Mouse (Mus musculus) stomach, postnatal 0 days (tissue): ENCODE results near the gene Mapk3. TPM values are rescaled to one million over a fixed set of nuclear protein-coding genes. Genes with fewer than 3 reads are reported as not detected.

ENCODE experiments used
- ATAC-seq: fragments of 200-750 bp; cut with Nextera tagmentation; 2 replicates; pipeline ENCODE4 v1.8.0; 2017; ENCODE audit not compliant: low FRiP score, low TSS enrichment
- DNase-seq: peaks from one replicate; pipeline ENCODE4 v3.0.0-alpha.2; 2016; ENCODE audit warnings: low spot score
- H3K27ac ChIP-seq: fragments of 300-500 bp; sonication (generic); replicated peaks from 2 replicates; pipeline ENCODE4 v1.5.1; 2014; ENCODE audit warnings: mild to moderate bottlenecking, control low read depth
- H3K27me3 ChIP-seq: fragments of 300-500 bp; sonication (generic); 2 replicates; pipeline ENCODE4 v1.6.1; 2014; ENCODE audit warnings: low read length; ENCODE audit not compliant: control insufficient read depth, insufficient read depth
- H3K36me3 ChIP-seq: fragments of 300-500 bp; sonication (generic); 2 replicates; pipeline ENCODE4 v1.6.1; 2014; ENCODE audit warnings: low read length, mixed read lengths; ENCODE audit not compliant: control insufficient read depth, insufficient read depth
- H3K4me1 ChIP-seq: fragments of 300-500 bp; sonication (generic); replicated peaks from 2 replicates; pipeline ENCODE4 v1.6.1; 2014; ENCODE audit warnings: antibody characterized with exemption; ENCODE audit not compliant: control insufficient read depth, insufficient read depth
- H3K4me2 ChIP-seq: fragments of 300-500 bp; sonication (generic); replicated peaks from 2 replicates; pipeline ENCODE4 v1.6.1; 2014; ENCODE audit warnings: low read depth, mild to moderate bottlenecking, control low read depth, moderate library complexity
- H3K4me3 ChIP-seq: fragments of 300-500 bp; sonication (generic); 2 replicates; pipeline ENCODE4 v1.5.1; 2014; ENCODE audit warnings: low read depth, low read length, control low read depth
- H3K9ac ChIP-seq: fragments of 300-500 bp; sonication (generic); 2 replicates; pipeline ENCODE4 v1.6.1; 2014; ENCODE audit warnings: mild to moderate bottlenecking, low read length, control low read depth, mixed read lengths
- H3K9me3 ChIP-seq: fragments of 300-500 bp; sonication (generic); 2 replicates; pipeline ENCODE4 v1.6.1; 2016; ENCODE audit warnings: low read length; ENCODE audit not compliant: control insufficient read depth
- CTCF ChIP-seq: IDR thresholded peaks from 2 replicates; pipeline ENCODE4 v1.5.1; 2016; ENCODE audit warnings: antibody characterized with exemption, low read depth, mild to moderate bottlenecking, moderate library complexity
- EP300 ChIP-seq: optimal IDR thresholded peaks from 2 replicates; pipeline ENCODE3; 2016; ENCODE audit warnings: antibody characterized with exemption
- whole genome bisulfite sequencing: fragments of 180-500 bp; shearing (Covaris S2); extraction: QIAGEN DNeasy Blood & Tissue Kit; methylation state at CpG from one replicate; pipeline ENCODE4 v1.1.7; 2014; 5-methylcytosine and 5-hydroxymethylcytosine counted together
- polyA plus RNA-seq: library from polyadenylated mRNA; unstranded; fragments of >200 nt; fragmentation: Nextera tagmentation; extraction: Ambion mirVana; gene quantifications from 2 replicates; pipeline ENCODE4 v1.2.1, GENCODE M21; 2015

Mapk3 gene
- polyA plus RNA-seq, 1 experiment from 2014 or later = 114 TPM

- ATAC-seq (no peak), DNase-seq (no peak)
- 83% methylated on average over 8 of the region's 8 CpGs for WGBS
- Histone ChIP-seq H3K4me1 (0 out of 2 replicates have a peak, but pooled peaks cover 2% of the 10 kb centered on the region), H3K4me3 (no peak overlapping the region), H3K9me3 (no peaks in the 10 kb centered on the region), H3K4me2 (no peak overlapping the region), H3K9ac (no peak overlapping the region), H3K36me3 (peaks cover 36% of the 10 kb centered on the region), H3K27me3 (no peaks in the 10 kb centered on the region), H3K27ac (peak overlapping the region; percentile 76)
- TF ChIP-seq CTCF (no peak), EP300 (no peak)
Measured at GRCm38 (mm10) chr7:126767001-126767400, 7.6 kb downstream of the Mapk3 start.

DNA sequence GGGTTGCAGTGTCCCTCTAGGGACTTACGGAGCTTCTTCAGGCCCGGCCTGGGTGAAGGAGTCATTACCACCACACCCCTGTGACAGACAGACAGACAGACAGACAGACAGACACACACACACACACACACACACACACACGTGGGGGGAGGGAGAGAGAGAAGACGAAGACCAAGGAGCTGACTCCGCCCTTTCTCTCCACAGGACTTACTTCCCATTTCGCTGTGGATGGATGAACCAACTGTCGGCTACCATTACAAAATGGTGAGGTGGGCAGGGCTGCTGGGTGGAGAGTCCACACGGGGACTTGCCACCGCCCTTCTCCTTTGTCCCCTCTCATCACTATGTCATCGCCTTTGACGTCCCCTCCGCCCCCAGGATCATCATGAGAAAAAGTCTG is 11.4 kb downstream of the Mapk3 start:
- no peak for TF ChIP-seq EP300
- TF ChIP-seq CTCF = no peak
- ATAC-seq (no peak), DNase-seq (no peak)
- H3K9ac ChIP-seq = no peak overlapping the region
- no peak overlapping the region for H3K4me2 ChIP-seq
- no peak overlapping the region for H3K4me3 ChIP-seq
- H3K4me1 ChIP-seq = no peaks in the 10 kb centered on the region
- H3K27ac ChIP-seq = no peak overlapping the region
- 75% methylated on average over 12 of the region's 12 CpGs for WGBS
- H3K9me3 ChIP-seq = no peaks in the 10 kb centered on the region
- H3K36me3 ChIP-seq = peaks cover 22% of the 10 kb centered on the region; the same call in 1 of the 2 replicates
- H3K27me3 ChIP-seq = no peaks in the 10 kb centered on the region

- Histone ChIP-seq H3K27ac (no peak overlapping the region), H3K4me1 (peaks cover 5% of the 10 kb centered on the region; the same call in 1 of the 2 replicates), H3K4me2 (no peak overlapping the region), H3K9me3 (no peaks in the 10 kb centered on the region), H3K4me3 (no peak overlapping the region), H3K27me3 (no peaks in the 10 kb centered on the region), H3K9ac (no peak overlapping the region), H3K36me3 (peaks cover 11% of the 10 kb centered on the region; the same call in 1 of the 2 replicates)
- ATAC-seq (no peak), DNase-seq (no peak)
- TF ChIP-seq EP300 (no peak), CTCF (no peak)
- 80% methylated on average over 2 of the region's 2 CpGs for WGBS
Measured at GRCm38 (mm10) chr7:126773351-126773750, 13.9 kb downstream of the Mapk3 start.

DNA sequence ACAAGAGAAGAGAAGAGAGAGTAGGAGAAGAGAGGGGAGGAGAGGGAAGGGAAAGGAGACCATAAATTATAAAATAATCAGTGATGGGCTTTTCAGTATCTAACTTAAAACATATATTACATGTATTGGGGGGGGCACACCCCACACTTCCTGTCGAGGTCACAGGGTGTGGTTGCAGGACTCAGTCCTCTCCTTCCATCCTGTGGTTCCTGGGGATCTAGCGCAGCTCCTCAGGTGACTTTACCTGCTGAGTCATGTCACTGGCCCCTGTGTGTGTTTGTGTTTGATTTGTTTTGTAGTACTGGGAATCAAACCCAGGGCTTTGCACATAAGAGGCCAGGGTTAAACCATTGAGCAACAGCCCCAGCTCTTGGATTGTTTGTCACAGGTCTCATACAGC is 15.1 kb downstream of the Mapk3 start:
- Histone ChIP-seq H3K36me3 (peaks cover 11% of the 10 kb centered on the region; the same call in 1 of the 2 replicates), H3K27me3 (no peaks in the 10 kb centered on the region), H3K4me1 (peaks cover 5% of the 10 kb centered on the region; the same call in 1 of the 2 replicates), H3K9me3 (no peaks in the 10 kb centered on the region), H3K4me2 (no peak overlapping the region), H3K4me3 (no peak overlapping the region), H3K27ac (peak overlapping the region; percentile 30; the same call in 1 of the 2 replicates), H3K9ac (no peak overlapping the region)
- TF ChIP-seq EP300 (no peak), CTCF (no peak)
- WGBS = 58% methylated on average over 2 of the region's 2 CpGs
- ATAC-seq (no peak), DNase-seq (no peak)

DNA sequence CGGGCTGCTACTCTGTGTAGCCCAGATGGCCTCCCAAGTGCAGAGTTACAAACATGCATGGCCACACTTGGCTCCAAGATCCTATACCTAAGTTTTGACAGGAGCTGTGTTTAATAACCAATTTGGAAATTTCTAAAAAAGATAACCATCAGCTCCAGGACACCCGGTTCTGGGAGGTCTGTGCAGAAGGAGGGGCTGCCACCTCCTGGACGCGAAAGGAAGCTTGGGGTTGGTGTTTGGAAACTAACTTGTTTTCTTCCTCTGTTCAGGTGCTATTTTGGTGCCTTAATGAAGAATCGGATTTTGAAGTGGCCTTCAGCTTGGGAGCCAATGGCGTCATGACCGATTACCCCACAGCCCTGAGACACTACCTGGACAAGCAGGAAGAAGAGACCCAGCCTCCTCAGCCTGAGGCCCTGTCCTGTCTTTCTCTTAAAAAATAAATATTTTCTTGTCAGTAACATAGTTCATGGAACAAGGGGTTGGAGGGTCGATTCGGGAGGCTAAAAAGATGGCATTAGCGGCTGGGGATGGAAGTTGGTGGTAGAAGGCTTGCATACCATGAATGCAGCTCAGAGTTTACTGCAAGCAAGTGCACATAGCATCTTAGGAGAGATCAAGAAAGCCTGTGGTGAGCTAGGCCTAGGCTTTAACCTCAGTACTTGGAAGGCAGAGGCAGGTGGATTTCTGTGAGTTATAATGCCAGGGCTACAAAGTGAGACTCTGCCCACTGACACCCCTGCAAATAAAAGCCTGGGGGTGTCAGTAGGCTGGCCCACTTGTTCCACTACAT is 16.0 kb downstream of the Mapk3 start:
- peak overlapping the region; percentile 100; the same call in 1 of the 2 replicates for H3K4me2 ChIP-seq
- WGBS = 72% methylated on average over 10 of the region's 10 CpGs

GRCm38 (mm10) chr7:126775978-126776234 is 16.5 kb downstream of the Mapk3 start:
- Histone ChIP-seq H3K27ac (peak overlapping the region; percentile 92), H3K27me3 (no peaks in the 10 kb centered on the region), H3K4me3 (no peak overlapping the region), H3K4me2 (peak overlapping the region; percentile 100), H3K9ac (no peak overlapping the region), H3K4me1 (peaks cover 7% of the 10 kb centered on the region), H3K36me3 (peaks cover 3% of the 10 kb centered on the region; the same call in 1 of the 2 replicates), H3K9me3 (no peaks in the 10 kb centered on the region)
- no peak for DNase-seq
- 42% methylated on average over 3 of the region's 3 CpGs for WGBS
- ATAC-seq = no peak
- no peak for TF ChIP-seq EP300
- TF ChIP-seq CTCF = no peak

More for the DNA sequence above, 16.0 kb downstream of the Mapk3 start:
- Histone ChIP-seq H3K4me1 (peaks cover 5% of the 10 kb centered on the region; the same call in 1 of the 2 replicates), H3K36me3 (peaks cover 6% of the 10 kb centered on the region; the same call in 1 of the 2 replicates), H3K27ac (peak overlapping the region; percentile 92), H3K9ac (no peak overlapping the region), H3K27me3 (no peaks in the 10 kb centered on the region), H3K4me3 (no peak overlapping the region), H3K9me3 (no peaks in the 10 kb centered on the region)
- TF ChIP-seq EP300 = no peak
- TF ChIP-seq CTCF = peak; percentile 60
- no peak for ATAC-seq
- DNase-seq = no peak
